Mouse (Mus musculus) CH12.LX (cell line): ENCODE measurements around the gene Bpifa2. TPM values are rescaled to one million over a fixed set of nuclear protein-coding genes. Genes with fewer than 3 reads are reported as not detected.

Experiments used
- DNase-seq: peaks from one replicate; pipeline ENCODE4 v3.0.0-alpha.2; 2013; ENCODE audit errors: extremely low read depth
- H3K27ac ChIP-seq: 2 replicates; pipeline ENCODE4 v1.5.1; 2012; ENCODE audit warnings: low read depth, mild to moderate bottlenecking, control low read depth, moderate library complexity; ENCODE audit not compliant: insufficient read depth
- H3K27me3 ChIP-seq: replicated peaks from 2 replicates; pipeline ENCODE3; 2012; ENCODE audit warnings: inconsistent platforms
- H3K36me3 ChIP-seq, 2 experiments: replicated peaks in 1 of 2; 2 replicates each; pipeline versions ENCODE3 to v1.6.1; 2012; ENCODE audit warnings: inconsistent platforms in 1 of 2, low read length in 1 of 2, mild to moderate bottlenecking in 1 of 2, mixed read lengths in 1 of 2, moderate library complexity in 1 of 2; ENCODE audit not compliant: control insufficient read depth in 1 of 2, insufficient read depth in 1 of 2
- H3K4me1 ChIP-seq, 2 experiments: 2 replicates each; pipeline ENCODE4 v1.6.1; 2012; ENCODE audit warnings: inconsistent platforms in 1 of 2, moderate library complexity in 1 of 2; ENCODE audit not compliant: insufficient read depth in 2 of 2, control insufficient read depth in 1 of 2
- H3K4me2 ChIP-seq: 2 replicates; pipeline ENCODE4 v1.6.1; 2012; ENCODE audit warnings: low read depth, mild to moderate bottlenecking, control low read depth; ENCODE audit not compliant: poor library complexity, insufficient read depth, severe bottlenecking
- H3K4me3 ChIP-seq, 3 experiments: fragments of 150-350 bp in 1 of 3; sonication (generic) in 1 of 3; replicated peaks in 1 of 3; 2 replicates each; pipeline versions ENCODE3 to v1.5.1; 2011 to 2012; ENCODE audit warnings: low read depth in 2 of 3, low read length in 2 of 3, mild to moderate bottlenecking in 2 of 3, moderate library complexity in 2 of 3, control low read depth in 1 of 3, improper control_type of control experiment in 1 of 3, inconsistent platforms in 1 of 3, mixed read lengths in 1 of 3; ENCODE audit not compliant: poor library complexity in 1 of 3
- H3K79me2 ChIP-seq: replicated peaks from 2 replicates; pipeline ENCODE4 v1.6.1; 2012; ENCODE audit warnings: mild to moderate bottlenecking, moderate library complexity; ENCODE audit not compliant: control insufficient read depth, poor library complexity, insufficient read depth, severe bottlenecking; ENCODE audit errors: extremely low read depth
- H3K9ac ChIP-seq: 2 replicates; pipeline ENCODE4 v1.6.1; 2012; ENCODE audit warnings: low read depth, mild to moderate bottlenecking, control low read depth, moderate library complexity; ENCODE audit not compliant: insufficient read depth
- H3K9me3 ChIP-seq: replicated peaks from 2 replicates; pipeline ENCODE3; 2012; ENCODE audit warnings: low read length, inconsistent platforms, mixed read lengths
- CHD2 ChIP-seq: IDR thresholded peaks from 2 replicates; pipeline ENCODE4 v1.6.1; 2011; ENCODE audit warnings: low read length, improper control_type of control experiment
- CTCF ChIP-seq, 2 experiments: IDR thresholded peaks in 1 of 2; conservative IDR thresholded peaks in 1 of 2; 2 replicates each; pipeline ENCODE4 v1.5.1; 2011 to 2012; ENCODE audit warnings: low read depth in 2 of 2, low read length in 2 of 2, improper control_type of control experiment in 1 of 2, inconsistent platforms in 1 of 2, mild to moderate bottlenecking in 1 of 2, moderate library complexity in 1 of 2
- E2F4 ChIP-seq: IDR thresholded peaks from 2 replicates; pipeline ENCODE4 v1.6.1; 2011; ENCODE audit warnings: low read depth, low read length, improper control_type of control experiment; ENCODE audit not compliant: insufficient replicate concordance
- EP300 ChIP-seq: IDR thresholded peaks from 2 replicates; pipeline ENCODE4 v1.6.1; 2011; ENCODE audit warnings: low read length, improper control_type of control experiment
- GABPA ChIP-seq: IDR thresholded peaks from 2 replicates; pipeline ENCODE4 v1.6.1; 2012; ENCODE audit warnings: low read depth, low read length, improper control_type of control experiment, inconsistent platforms; ENCODE audit not compliant: insufficient replicate concordance
- IRF4 ChIP-seq: IDR thresholded peaks from 2 replicates; pipeline ENCODE4 v1.6.1; 2014; ENCODE audit warnings: low read depth, mild to moderate bottlenecking, inconsistent platforms, low read length, improper control_type of control experiment
- JUND ChIP-seq: conservative IDR thresholded peaks from 2 replicates; pipeline ENCODE4 v1.6.1; 2011; ENCODE audit warnings: low read depth, low read length, improper control_type of control experiment
- KAT2A ChIP-seq: IDR thresholded peaks from 2 replicates; pipeline ENCODE4 v1.6.1; 2012; ENCODE audit warnings: low read length, improper control_type of control experiment, inconsistent platforms; ENCODE audit not compliant: insufficient replicate concordance
- MAZ ChIP-seq: IDR thresholded peaks from 2 replicates; pipeline ENCODE4 v1.6.1; 2012; ENCODE audit warnings: low read depth, mild to moderate bottlenecking, inconsistent platforms, low read length, improper control_type of control experiment, moderate library complexity
- NELFE ChIP-seq: IDR thresholded peaks from 2 replicates; pipeline ENCODE4 v1.6.1; 2011; ENCODE audit warnings: low read depth, low read length, improper control_type of control experiment
- NRF1 ChIP-seq: IDR thresholded peaks from 2 replicates; pipeline ENCODE4 v1.6.1; 2014; ENCODE audit warnings: low read depth, mild to moderate bottlenecking, inconsistent platforms, low read length, improper control_type of control experiment, moderate library complexity
- PAX5 ChIP-seq: IDR thresholded peaks from 2 replicates; pipeline ENCODE4 v1.6.1; 2012; ENCODE audit warnings: low read length, inconsistent platforms, mixed read lengths
- POLR2AphosphoS2 ChIP-seq: IDR thresholded peaks from 2 replicates; pipeline ENCODE4 v1.6.1; 2011; ENCODE audit warnings: low read depth, low read length, improper control_type of control experiment
- RAD21 ChIP-seq: IDR thresholded peaks from 2 replicates; pipeline ENCODE4 v1.6.1; 2011; ENCODE audit warnings: low read depth, mild to moderate bottlenecking, low read length, improper control_type of control experiment, moderate library complexity
- RCOR1 ChIP-seq: conservative IDR thresholded peaks from 2 replicates; pipeline ENCODE4 v1.6.1; 2012; ENCODE audit warnings: low read depth, mild to moderate bottlenecking, inconsistent platforms, low read length, improper control_type of control experiment
- TBP ChIP-seq: conservative IDR thresholded peaks from 2 replicates; pipeline ENCODE4 v1.6.1; 2011; ENCODE audit warnings: low read depth, low read length, improper control_type of control experiment
- USF2 ChIP-seq: conservative IDR thresholded peaks from 2 replicates; pipeline ENCODE4 v1.6.1; 2011; ENCODE audit warnings: low read depth, low read length, improper control_type of control experiment
- ZC3H11A ChIP-seq: IDR thresholded peaks from 2 replicates; pipeline ENCODE4 v1.6.1; 2012; ENCODE audit warnings: low read depth, mild to moderate bottlenecking, inconsistent platforms, low read length, improper control_type of control experiment
- ZKSCAN1 ChIP-seq: IDR thresholded peaks from 2 replicates; pipeline ENCODE4 v1.6.1; 2012; ENCODE audit warnings: low read depth, inconsistent platforms, low read length, improper control_type of control experiment, borderline replicate concordance
- ZMIZ1 ChIP-seq: IDR thresholded peaks from 2 replicates; pipeline ENCODE4 v1.6.1; 2012; ENCODE audit warnings: low read depth, mild to moderate bottlenecking, inconsistent platforms, low read length, improper control_type of control experiment
- dilution Hi-C: fragments of 300-500 bp; cut with MboI; formaldehyde crosslinking; loops from 2 replicates; pipeline ENCODE4 v1.14.3; 2020; ENCODE audit warnings: low sequenced_read_pairs; ENCODE audit not compliant: extremely low pct_unique_long_range_greater_than_20kb, extremely low pct_ligation_motif_present
- in situ Hi-C: fragments of 300-500 bp; cut with MboI; formaldehyde crosslinking; loops from 3 replicates; pipeline ENCODE4 v1.14.3; 2019; ENCODE audit warnings: low sequenced_read_pairs, low pct_ligation_motif_present, low pct_unique_long_range_greater_than_20kb, mixed read lengths
- polyA plus RNA-seq: library from polyadenylated mRNA; unstranded; fragments of >175 nt; gene quantifications from 2 replicates; pipeline ENCODE4 v1.2.1, GENCODE M21; 2012; ENCODE audit warnings: low read depth; ENCODE audit not compliant: insufficient read length
- total RNA-seq, 2 experiments: library from RNA; depleted of rRNA; stranded (reverse); fragments of 300-350 nt in 1 of 2; fragments of >200 nt in 1 of 2; gene quantifications; 2 replicates each; pipeline ENCODE4 v1.2.3; 2012 to 2014

Gene Bpifa2
- total and polyA plus RNA-seq, 3 experiments: not detected

GRCm38 (mm10) chr2:154005094-154005493 lies 3.0 kb upstream of the Bpifa2 start:
- H3K79me2 ChIP-seq: no peaks in the 10 kb centered on the region
- dilution Hi-C loops: no loop called here
- H3K9ac ChIP-seq: no peak overlapping the region
- no peak overlapping the region for H3K27ac ChIP-seq
- no peaks in the 10 kb centered on the region for H3K9me3 ChIP-seq
- TF ChIP-seq TBP: no peak
- in situ Hi-C loops: no loop called here
- no peak for DNase-seq
- H3K4me3 ChIP-seq: no peak overlapping the region
- no peak overlapping the region for H3K4me2 ChIP-seq
- no peaks in the 10 kb centered on the region for H3K36me3 ChIP-seq
- peaks cover 95% of the 10 kb centered on the region for H3K27me3 ChIP-seq
- H3K4me1 ChIP-seq: no peaks in the 10 kb centered on the region

DNA sequence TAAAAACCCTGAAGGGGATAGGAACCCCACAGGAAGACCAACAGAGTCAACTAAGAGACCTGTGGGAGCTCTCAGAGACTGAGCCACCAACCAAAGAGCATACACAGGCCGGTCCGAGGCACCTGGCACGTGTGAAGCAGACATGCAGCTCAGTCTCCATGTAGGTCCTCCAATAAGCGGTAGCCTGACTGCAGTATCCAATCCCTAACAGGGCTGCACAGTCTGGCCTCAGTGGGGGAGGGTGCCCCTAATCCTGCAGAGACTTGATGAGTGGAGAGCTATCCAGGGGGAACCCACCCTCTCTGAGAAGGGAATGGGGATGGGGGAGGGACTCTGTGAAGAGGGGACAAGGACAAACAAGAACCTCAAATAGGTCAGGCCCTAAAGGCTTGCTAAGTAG lies 2.3 kb upstream of the Bpifa2 start:
- in situ Hi-C loops: no loop called here
- no peaks in the 10 kb centered on the region for H3K36me3 ChIP-seq
- no peak for DNase-seq
- no peaks in the 10 kb centered on the region for H3K9me3 ChIP-seq
- peaks cover 95% of the 10 kb centered on the region for H3K27me3 ChIP-seq
- H3K27ac ChIP-seq: no peak overlapping the region
- no peaks in the 10 kb centered on the region for H3K79me2 ChIP-seq
- no peak overlapping the region for H3K4me2 ChIP-seq
- no peak overlapping the region for H3K4me3 ChIP-seq
- H3K9ac ChIP-seq: no peak overlapping the region
- no peaks in the 10 kb centered on the region for H3K4me1 ChIP-seq
- TF ChIP-seq RAD21: no peak
- dilution Hi-C loops: no loop called here

DNA sequence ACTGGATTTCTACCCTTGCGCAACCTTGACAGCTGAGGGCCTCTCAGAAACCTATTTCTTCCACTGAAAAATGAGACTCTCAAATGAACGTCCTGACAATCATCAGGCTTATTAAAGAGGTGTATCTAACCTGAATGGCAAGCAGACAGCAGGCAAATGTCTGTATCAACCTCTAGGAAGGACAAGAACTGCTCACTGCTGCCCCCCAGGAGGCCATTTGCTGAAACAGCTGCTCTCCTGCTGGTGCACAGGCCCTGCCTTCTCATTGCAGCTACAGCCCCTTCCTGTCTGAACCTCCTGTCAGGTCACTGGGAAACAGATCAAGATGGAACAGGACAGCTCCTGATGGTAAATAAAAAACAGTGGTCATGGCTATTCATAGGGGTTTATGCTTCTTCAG lies 1.7 kb upstream of the Bpifa2 start:
- Histone ChIP-seq H3K4me1 (no peaks in the 10 kb centered on the region), H3K36me3 (no peaks in the 10 kb centered on the region), H3K27me3 (peaks cover 94% of the 10 kb centered on the region), H3K4me3 (no peak overlapping the region), H3K27ac (no peak overlapping the region), H3K4me2 (no peak overlapping the region), H3K9me3 (no peaks in the 10 kb centered on the region), H3K9ac (no peak overlapping the region), H3K79me2 (no peaks in the 10 kb centered on the region)
- dilution Hi-C loops (no loop called here), in situ Hi-C loops (no loop called here)
- DNase-seq: no peak
- TF ChIP-seq RAD21: no peak
- TF ChIP-seq RCOR1: no peak
- TF ChIP-seq CTCF (conservative IDR thresholded peaks at IDR 0.05 in 1 of 2, IDR thresholded peaks at IDR 0.05 in 1 of 2; ENCODE audit: low read depth in 2 of 2, low read length in 2 of 2): peak in 1 of 2 experiments; percentile 46; a peak in 2 of 4 replicates

DNA sequence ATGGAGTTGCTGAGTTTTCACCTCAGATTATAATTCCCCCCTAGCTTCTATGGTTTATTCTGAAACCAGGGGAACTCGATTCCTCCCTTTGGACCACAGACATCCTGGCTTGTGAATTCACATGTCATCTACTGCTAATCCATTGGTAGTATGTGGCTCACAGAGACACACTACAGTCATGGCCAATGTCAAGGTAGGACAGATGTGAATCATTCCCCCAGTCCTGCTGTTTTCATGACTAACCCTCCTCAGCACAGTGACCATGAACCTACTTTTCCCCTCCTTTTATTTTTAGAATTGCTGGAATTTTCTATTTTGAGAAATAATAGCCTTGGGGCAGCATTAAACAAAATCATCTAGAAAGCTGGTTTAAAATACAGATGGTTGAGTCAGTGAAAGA lies 684 bp upstream of the Bpifa2 start:
- H3K4me1 ChIP-seq: no peaks in the 10 kb centered on the region
- DNase-seq: no peak
- no peaks in the 10 kb centered on the region for H3K79me2 ChIP-seq
- no peak overlapping the region for H3K27ac ChIP-seq
- in situ Hi-C loops: no loop called here
- no peaks in the 10 kb centered on the region for H3K9me3 ChIP-seq
- H3K36me3 ChIP-seq: no peaks in the 10 kb centered on the region
- H3K4me3 ChIP-seq: no peak overlapping the region
- no peak overlapping the region for H3K9ac ChIP-seq
- H3K4me2 ChIP-seq: no peak overlapping the region
- dilution Hi-C loops: no loop called here
- H3K27me3 ChIP-seq: peaks cover 95% of the 10 kb centered on the region
- TF ChIP-seq ZMIZ1 (no peak), CHD2 (no peak), NRF1 (no peak), CTCF (conservative IDR thresholded peaks at IDR 0.05 in 1 of 2, IDR thresholded peaks at IDR 0.05 in 1 of 2; ENCODE audit: low read depth in 2 of 2, low read length in 2 of 2) (no peak), TBP (no peak), ZKSCAN1 (no peak), IRF4 (no peak), EP300 (no peak), PAX5 (no peak), NELFE (no peak), POLR2AphosphoS2 (no peak), E2F4 (no peak), ZC3H11A (no peak), MAZ (no peak), GABPA (no peak), JUND (no peak), KAT2A (no peak), USF2 (no peak)
